Mouse (Mus musculus): Measurements from ENCODE around the gene Jmy.
"Not testable (repeated sequence)": the region's sequence is repeated elsewhere in the genome, so short reads cannot be mapped to it uniquely, and the experiment has no call there.

Gene Jmy

GRCm38 (mm10) chr13:93499167-93499972, at the start of gene Jmy:
Gene Jmy (minus strand): TSS chr13:93499808.
- peak; percentile 90 for DNase-seq

- no peak for DNase-seq
Measured at GRCm38 (mm10) chr13:93547641-93548040, 48.0 kb upstream of the Jmy start.

- no peak for DNase-seq
Measured at GRCm38 (mm10) chr13:93546011-93546410, 46.4 kb upstream of the Jmy start.

GRCm38 (mm10) chr13:93544274-93544673, 44.7 kb upstream of the Jmy start:
- no peak for DNase-seq

- no peak for DNase-seq
Measured at GRCm38 (mm10) chr13:93539311-93539710, 39.7 kb upstream of the Jmy start.

- DNase-seq: no peak
Measured at GRCm38 (mm10) chr13:93518753-93519319, 19.2 kb upstream of the Jmy start.

GRCm38 (mm10) chr13:93517223-93517622, 17.6 kb upstream of the Jmy start:
- DNase-seq: no peak

GRCm38 (mm10) chr13:93514000-93514795, 14.6 kb upstream of the Jmy start:
- DNase-seq: no peak

GRCm38 (mm10) chr13:93510447-93511180, 11.0 kb upstream of the Jmy start:
- peak; percentile 56 for DNase-seq

GRCm38 (mm10) chr13:93506920-93507319, 7.3 kb upstream of the Jmy start:
- DNase-seq: not testable (repeated sequence)

GRCm38 (mm10) chr13:93501724-93502123, 2.1 kb upstream of the Jmy start:
- no peak for DNase-seq

GRCm38 (mm10) chr13:93499973-93500633, 495 bp upstream of the Jmy start:
- DNase-seq: no peak

GRCm38 (mm10) chr13:93498211-93499166, 1.1 kb downstream of the Jmy start:
- peak; percentile 32 for DNase-seq

GRCm38 (mm10) chr13:93496977-93497376, 2.6 kb downstream of the Jmy start:
- no peak for DNase-seq

- no peak for DNase-seq
Measured at GRCm38 (mm10) chr13:93488510-93488909, 11.1 kb downstream of the Jmy start.

- DNase-seq: no peak
Measured at GRCm38 (mm10) chr13:93487734-93488133, 11.9 kb downstream of the Jmy start.

- no peak for DNase-seq
Measured at GRCm38 (mm10) chr13:93484276-93484675, 15.3 kb downstream of the Jmy start.

- no peak for DNase-seq
Measured at GRCm38 (mm10) chr13:93481110-93481509, 18.5 kb downstream of the Jmy start.

GRCm38 (mm10) chr13:93478344-93478743, 21.3 kb downstream of the Jmy start:
- DNase-seq: no peak

- DNase-seq: no peak
Measured at GRCm38 (mm10) chr13:93468355-93468754, 31.3 kb downstream of the Jmy start.

- DNase-seq: no peak
Measured at GRCm38 (mm10) chr13:93459566-93459965, 40.0 kb downstream of the Jmy start.
